Mouse (Mus musculus): ENCODE results near the gene Rpp38.

DNA sequence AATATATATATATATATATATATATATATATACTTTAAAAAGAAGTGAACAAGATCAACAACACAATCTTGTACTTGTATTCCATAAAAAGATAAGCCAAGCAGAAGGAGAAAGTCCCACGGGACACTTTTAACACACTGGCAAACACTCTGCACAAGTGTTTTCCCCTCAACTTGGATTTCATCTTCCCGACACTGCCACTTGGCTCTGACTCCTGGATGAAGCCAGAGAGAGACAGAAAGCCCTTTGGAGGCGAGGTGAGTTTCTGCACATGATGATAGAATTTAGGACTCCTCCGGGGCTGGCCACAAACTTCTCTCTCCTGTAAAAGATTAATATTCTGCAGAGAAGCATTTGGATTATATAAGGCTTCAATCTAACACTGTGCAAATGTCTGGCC is 51.1 kb downstream of the Rpp38 start:
- TF ChIP-seq FLI1 (IDR thresholded peaks at IDR 0.05; ENCODE audit: low read length) (no peak), GATA1 (IDR thresholded peaks at IDR 0.05; ENCODE audit: borderline replicate concordance, low read length) (no peak)
